In genomic region chr13:48593181-48593580, GRCm38 (mm10) we compare ENCODE assay signal across 8 mouse cellular contexts. TPM values are rescaled to one million over a fixed set of nuclear protein-coding genes. Genes with fewer than 3 reads are reported as not detected.
DNase-seq lines count a peak whose midpoint lies in the region; ATAC-seq and TF ChIP-seq lines count a peak whose summit lies in the region.

No protein-coding gene starts in this region.

- peak overlapping the region; percentile 31 for H3K4me3 ChIP-seq in cortical plate, adult 2 months (ENCODE audit: insufficient read depth, low read length)
- H3K4me3 ChIP-seq in forebrain, embryonic 13.5 days: peak overlapping the region; percentile 16; the same call in 1 of the 2 replicates
- H3K4me3 ChIP-seq in neural tube, embryonic 13.5 days: 0 out of 2 replicates have a peak overlapping the region, but pooled peaks have one; percentile 17

- peak; percentile 55; the same call in 1 of the 2 replicates for TF ChIP-seq POLR2A in cortical plate, adult 2 months (IDR thresholded peaks at IDR 0.05; ENCODE audit: extremely low read depth, insufficient read depth, low read length)

- peak; percentile 21 to 47 for DNase-seq in layer of hippocampus, postnatal 25 days (ENCODE audit: extremely low spot score in 1 of 2, low spot score in 1 of 2)
- no peak for DNase-seq in testis, postnatal 14 days (ENCODE audit: low spot score)
- no peak for DNase-seq in adrenal gland, adult 2 months
- DNase-seq in lung, postnatal 25 days (ENCODE audit: low spot score): no peak

- peak; percentile 94 for ATAC-seq in forebrain, embryonic 13.5 days
- ATAC-seq in neural tube, embryonic 13.5 days (ENCODE audit: low read depth): peak; percentile 85
- no peak for ATAC-seq in CD4-positive, CD25-positive, alpha-beta regulatory T cell, adult 4 months

- H3K27me3 ChIP-seq in forebrain, embryonic 13.5 days: no peaks in the 10 kb centered on the region
- no peaks in the 10 kb centered on the region for H3K27me3 ChIP-seq in neural tube, embryonic 13.5 days

- no peaks in the 10 kb centered on the region for H3K9me3 ChIP-seq in forebrain, embryonic 13.5 days (replicated peaks)
- H3K9me3 ChIP-seq in neural tube, embryonic 13.5 days: no peaks in the 10 kb centered on the region

- peaks cover 5% of the 10 kb centered on the region for H3K4me1 ChIP-seq in cortical plate, adult 2 months (ENCODE audit: control insufficient read depth, insufficient read depth, low read length)
- peaks cover 26% of the 10 kb centered on the region for H3K4me1 ChIP-seq in forebrain, embryonic 13.5 days
- peaks cover 31% of the 10 kb centered on the region for H3K4me1 ChIP-seq in neural tube, embryonic 13.5 days (replicated peaks)

- H3K36me3 ChIP-seq in forebrain, embryonic 13.5 days (ENCODE audit: poor library complexity, severe bottlenecking): peaks cover 27% of the 10 kb centered on the region
- H3K36me3 ChIP-seq in neural tube, embryonic 13.5 days: peaks cover 38% of the 10 kb centered on the region

- 18% methylated on average over 15 of the region's 15 CpGs for WGBS in forebrain, embryonic 13.5 days
- WGBS in neural tube, embryonic 13.5 days: 25% methylated on average over 15 of the region's 15 CpGs

- peak overlapping the region; percentile 62 for H3K9ac ChIP-seq in forebrain, embryonic 13.5 days
- H3K9ac ChIP-seq in neural tube, embryonic 13.5 days: peak overlapping the region; percentile 65

- H3K4me2 ChIP-seq in forebrain, embryonic 13.5 days: peak overlapping the region; percentile 49
- H3K4me2 ChIP-seq in neural tube, embryonic 13.5 days: peak overlapping the region; percentile 44

- no peak for TF ChIP-seq CTCF in cortical plate, adult 2 months (IDR thresholded peaks at IDR 0.05; ENCODE audit: extremely low read depth, insufficient read depth, low read length)

- H3K27ac ChIP-seq in cortical plate, adult 2 months (ENCODE audit: insufficient read depth, low read length): peak overlapping the region; percentile 82; the same call in 1 of the 2 replicates
- H3K27ac ChIP-seq in forebrain, embryonic 13.5 days: peak overlapping the region; percentile 11; the same call in 1 of the 2 replicates
- H3K27ac ChIP-seq in neural tube, embryonic 13.5 days (replicated peaks): peak overlapping the region; percentile 78

RNA-seq across cellular contexts. Expression of gene Ptpdc1, which starts 32.3 kb away (rescaled TPM):
- 15.4 and 16.6 TPM in 2 replicates for polyA plus RNA-seq in cortical plate, adult 2 months (2012; rRNA removed)
- 13.0 and 13.4 TPM in 2 replicates for polyA plus RNA-seq in forebrain, embryonic 13.5 days (2015; fragmentation: Nextera tagmentation; extraction: Ambion mirVana)
- 10 to 100 TPM; 40.2 to 44.1 TPM for total RNA-seq in layer of hippocampus, postnatal 25 days (2021)
- polyA plus RNA-seq in neural tube, embryonic 13.5 days (2015; fragmentation: Nextera tagmentation; extraction: Ambion mirVana): 16.2 and 20.6 TPM in 2 replicates
- total RNA-seq in adrenal gland, adult 2 months (2021): 1 to 10 TPM; 4.6 to 9.8 TPM
- polyA plus RNA-seq in adrenal gland, adult 2 months (2012; rRNA removed): 1.3 and 1.4 TPM in 2 replicates
- 1 to 10 TPM in 1 of 2 experiments, under 1 TPM in 1; 0.79 to 1.6 TPM for polyA plus RNA-seq in CD4-positive, CD25-positive, alpha-beta regulatory T cell, adult 4 months (2017; shearing (Covaris generic))

Comparison
In these comparisons a context has a peak if more than half of its experiments do, and no peak if none do; other contexts are left out.
1. H3K27ac ChIP-seq: peak in every context shown above with its lines; median percentile 82 in cortical plate, adult 2 months; 78 in neural tube, embryonic 13.5 days; 11 in forebrain, embryonic 13.5 days.
2. DNase-seq: peak in layer of hippocampus, postnatal 25 days (2 of 2); none in testis, postnatal 14 days (single experiment), adrenal gland, adult 2 months (single experiment) and lung, postnatal 25 days (single experiment).
3. Peak in every context shown above with its lines, with median percentiles within 50 percentile points of each other: H3K4me3 ChIP-seq.